Mouse (Mus musculus): Measurements from ENCODE around the gene Wnt10a. TPM values are rescaled to one million over a fixed set of nuclear protein-coding genes. Genes with fewer than 3 reads are reported as not detected.
"Not testable (repeated sequence)": the region's sequence is repeated elsewhere in the genome, so short reads cannot be mapped to it uniquely, and the experiment has no call there.

The Wnt10a gene
- polyA plus RNA-seq, 1 experiment = not detected

- H3K4me3 ChIP-seq (ENCODE audit: insufficient read depth, low read depth, low read length) = peak overlapping the region; percentile 62
- no peak for TF ChIP-seq CTCF (IDR thresholded peaks at IDR 0.05; ENCODE audit: insufficient read depth, low read depth, low read length)
- H3K4me1 ChIP-seq (ENCODE audit: control insufficient read depth, insufficient read depth, low read length) = 0 out of 2 replicates have a peak, but pooled peaks cover 2% of the 10 kb centered on the region
- peak overlapping the region; percentile 76 for H3K27ac ChIP-seq (ENCODE audit: insufficient read depth, low read depth, low read length)
- 9% methylated on average over 14 of the region's 14 CpGs for WGBS
Measured at GRCm38 (mm10) chr1:74817219-74817618, 25.9 kb downstream of the Wnt10a start.

GRCm38 (mm10) chr1:74818509-74818908, 27.2 kb downstream of the Wnt10a start:
- H3K27ac ChIP-seq (ENCODE audit: insufficient read depth, low read depth, low read length) = no peak overlapping the region
- no peak overlapping the region for H3K4me3 ChIP-seq (ENCODE audit: insufficient read depth, low read depth, low read length)
- 0 out of 2 replicates have a peak, but pooled peaks cover 2% of the 10 kb centered on the region for H3K4me1 ChIP-seq (ENCODE audit: control insufficient read depth, insufficient read depth, low read length)
- 100% methylated on average over 1 of the region's 1 CpGs for WGBS
- TF ChIP-seq POLR2A (IDR thresholded peaks at IDR 0.05; ENCODE audit: insufficient read depth, low read depth, low read length) (no peak), CTCF (IDR thresholded peaks at IDR 0.05; ENCODE audit: insufficient read depth, low read depth, low read length) (no peak)

GRCm38 (mm10) chr1:74823598-74823997, 32.3 kb downstream of the Wnt10a start:
- 96% methylated on average over 4 of the region's 4 CpGs for WGBS
- H3K27ac ChIP-seq (ENCODE audit: insufficient read depth, low read depth, low read length); H3K4me1 ChIP-seq (ENCODE audit: control insufficient read depth, insufficient read depth, low read length): not testable (repeated sequence)

GRCm38 (mm10) chr1:74824518-74825302, 33.4 kb downstream of the Wnt10a start:
- TF ChIP-seq POLR2A (IDR thresholded peaks at IDR 0.05; ENCODE audit: insufficient read depth, low read depth, low read length) (no peak), CTCF (IDR thresholded peaks at IDR 0.05; ENCODE audit: insufficient read depth, low read depth, low read length) (no peak)
- no peak overlapping the region for H3K4me3 ChIP-seq (ENCODE audit: insufficient read depth, low read depth, low read length)
- WGBS = 19% methylated on average over 14 of the region's 14 CpGs
- H3K4me1 ChIP-seq (ENCODE audit: control insufficient read depth, insufficient read depth, low read length) = peaks cover 6% of the 10 kb centered on the region
- H3K27ac ChIP-seq (ENCODE audit: insufficient read depth, low read depth, low read length) = peak overlapping the region; percentile 62

More at GRCm38 (mm10) chr1:74823598-74823997, 32.3 kb downstream of the Wnt10a start:
- H3K4me3 ChIP-seq (ENCODE audit: insufficient read depth, low read depth, low read length) = not testable (repeated sequence)

GRCm38 (mm10) chr1:74830061-74830460, 38.7 kb downstream of the Wnt10a start:
- Histone ChIP-seq H3K4me1 (ENCODE audit: control insufficient read depth, insufficient read depth, low read length) (peaks cover 4% of the 10 kb centered on the region), H3K27ac (ENCODE audit: insufficient read depth, low read depth, low read length) (no peak overlapping the region), H3K4me3 (ENCODE audit: insufficient read depth, low read depth, low read length) (no peak overlapping the region)
- TF ChIP-seq CTCF (IDR thresholded peaks at IDR 0.05; ENCODE audit: insufficient read depth, low read depth, low read length) (no peak), POLR2A (IDR thresholded peaks at IDR 0.05; ENCODE audit: insufficient read depth, low read depth, low read length) (no peak)
- WGBS = 58% methylated on average over 9 of the region's 9 CpGs

GRCm38 (mm10) chr1:74833255-74833654, 41.9 kb downstream of the Wnt10a start:
- no peak overlapping the region for H3K4me3 ChIP-seq (ENCODE audit: insufficient read depth, low read depth, low read length)
- 90% methylated on average over 3 of the region's 3 CpGs for WGBS
- no peak overlapping the region for H3K27ac ChIP-seq (ENCODE audit: insufficient read depth, low read depth, low read length)
- peaks cover 2% of the 10 kb centered on the region for H3K4me1 ChIP-seq (ENCODE audit: control insufficient read depth, insufficient read depth, low read length)
- no peak for TF ChIP-seq CTCF (IDR thresholded peaks at IDR 0.05; ENCODE audit: insufficient read depth, low read depth, low read length)

GRCm38 (mm10) chr1:74843090-74843489, 51.8 kb downstream of the Wnt10a start:
- no peak for TF ChIP-seq CTCF (IDR thresholded peaks at IDR 0.05; ENCODE audit: insufficient read depth, low read depth, low read length)
- no peak for TF ChIP-seq POLR2A (IDR thresholded peaks at IDR 0.05; ENCODE audit: insufficient read depth, low read depth, low read length)
- H3K27ac ChIP-seq (ENCODE audit: insufficient read depth, low read depth, low read length) = no peak overlapping the region
- no peak overlapping the region for H3K4me3 ChIP-seq (ENCODE audit: insufficient read depth, low read depth, low read length)
- WGBS = 57% methylated on average over 5 of the region's 5 CpGs
- peaks cover 3% of the 10 kb centered on the region for H3K4me1 ChIP-seq (ENCODE audit: control insufficient read depth, insufficient read depth, low read length)

- H3K4me3 ChIP-seq (ENCODE audit: insufficient read depth, low read depth, low read length) = no peak overlapping the region
- TF ChIP-seq POLR2A (IDR thresholded peaks at IDR 0.05; ENCODE audit: insufficient read depth, low read depth, low read length) = no peak
- TF ChIP-seq CTCF (IDR thresholded peaks at IDR 0.05; ENCODE audit: insufficient read depth, low read depth, low read length) = no peak
- no peak overlapping the region for H3K27ac ChIP-seq (ENCODE audit: insufficient read depth, low read depth, low read length)
- WGBS = 54% methylated on average over 9 of the region's 9 CpGs
- H3K4me1 ChIP-seq (ENCODE audit: control insufficient read depth, insufficient read depth, low read length) = peaks cover 10% of the 10 kb centered on the region
Measured at GRCm38 (mm10) chr1:74846341-74846740, 55.0 kb downstream of the Wnt10a start.

GRCm38 (mm10) chr1:74848946-74849345, 57.6 kb downstream of the Wnt10a start:
- peaks cover 17% of the 10 kb centered on the region for H3K4me1 ChIP-seq (ENCODE audit: control insufficient read depth, insufficient read depth, low read length)
- WGBS = 46% methylated on average over 5 of the region's 5 CpGs
- peak overlapping the region; percentile 32; the same call in 1 of the 2 replicates for H3K27ac ChIP-seq (ENCODE audit: insufficient read depth, low read depth, low read length)
- H3K4me3 ChIP-seq (ENCODE audit: insufficient read depth, low read depth, low read length) = no peak overlapping the region
- TF ChIP-seq CTCF (IDR thresholded peaks at IDR 0.05; ENCODE audit: insufficient read depth, low read depth, low read length) (no peak), POLR2A (IDR thresholded peaks at IDR 0.05; ENCODE audit: insufficient read depth, low read depth, low read length) (no peak)

Measured in olfactory bulb, adult 2 months (tissue).